Mouse (Mus musculus): ENCODE data around the gene Rpl26. TPM values are rescaled to one million over a fixed set of nuclear protein-coding genes. Genes with fewer than 3 reads are reported as not detected.

Rpl26 gene
- total RNA-seq, 2 experiments from 2014 or later, result 5,943 to 6,111 TPM

DNA sequence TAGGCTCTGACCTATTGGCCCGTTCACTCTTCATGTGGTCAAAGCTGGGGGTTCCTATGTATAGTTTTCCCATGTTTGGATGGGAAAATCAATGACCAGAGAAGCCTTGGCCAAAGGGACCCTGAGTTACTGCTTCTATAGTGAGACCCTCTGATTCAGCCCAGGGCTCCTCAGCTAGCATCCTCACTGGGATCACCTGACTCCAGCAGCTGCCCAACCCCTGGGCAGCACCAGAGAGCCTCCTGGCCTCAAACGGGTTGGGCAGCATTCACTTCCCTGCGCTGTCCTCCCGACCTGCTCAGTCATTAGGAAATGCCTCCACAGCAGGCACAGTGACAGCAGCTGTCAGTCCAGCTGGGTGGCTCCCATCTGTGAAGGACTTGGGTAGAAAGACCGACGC lies 13.1 kb upstream of the Rpl26 start, which contains the start of gene Rnf222:
Gene Rnf222, plus strand, starts transcription at position 301 of the 400 bp plus-strand sequence.
- ATAC-seq (replicated peaks; ENCODE audit: low FRiP score, low TSS enrichment, poor library complexity, severe bottlenecking), result no peak

DNA sequence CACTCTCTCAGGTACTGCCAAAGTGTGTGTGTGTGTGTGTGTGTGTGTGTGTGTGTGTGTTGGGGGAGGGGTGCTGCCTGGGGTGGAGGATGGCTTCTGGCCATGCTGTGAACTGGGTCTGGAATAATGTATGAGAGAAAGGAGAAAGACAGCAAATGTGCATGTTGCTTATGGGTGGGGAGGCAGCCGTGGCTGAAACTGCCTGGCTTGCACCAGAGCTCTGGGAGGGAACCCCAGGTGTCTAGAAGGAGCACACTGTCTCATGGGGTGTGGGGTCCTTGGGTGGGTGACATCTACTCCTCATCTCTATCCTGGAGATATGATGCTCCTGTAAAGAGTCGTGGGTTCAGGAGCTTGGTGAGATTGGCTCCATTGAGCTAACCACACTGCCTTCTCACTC lies 12.7 kb upstream of the Rpl26 start:
- no peak for ATAC-seq (replicated peaks; ENCODE audit: low FRiP score, low TSS enrichment, poor library complexity, severe bottlenecking)

DNA sequence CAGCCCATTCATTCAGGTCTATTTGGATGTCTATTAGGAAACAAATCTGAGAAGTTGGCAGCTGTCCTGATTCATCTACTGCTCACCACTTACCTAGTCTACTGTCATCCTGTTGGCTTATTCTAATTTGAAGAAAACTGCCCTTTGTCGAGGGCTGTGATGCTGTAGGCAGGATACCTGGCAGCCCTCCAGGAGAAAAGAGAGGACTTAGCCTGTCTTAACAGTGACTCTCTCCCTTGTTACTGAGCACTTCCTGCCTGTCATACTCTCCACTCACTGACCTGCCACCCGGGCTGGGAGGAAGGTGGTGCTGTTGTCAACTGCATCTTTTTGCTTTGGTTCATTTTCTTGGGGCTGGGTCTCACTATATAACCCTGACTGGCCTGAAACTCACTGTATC lies 10.8 kb upstream of the Rpl26 start:
- no peak for ATAC-seq (replicated peaks; ENCODE audit: low FRiP score, low TSS enrichment, poor library complexity, severe bottlenecking)

DNA sequence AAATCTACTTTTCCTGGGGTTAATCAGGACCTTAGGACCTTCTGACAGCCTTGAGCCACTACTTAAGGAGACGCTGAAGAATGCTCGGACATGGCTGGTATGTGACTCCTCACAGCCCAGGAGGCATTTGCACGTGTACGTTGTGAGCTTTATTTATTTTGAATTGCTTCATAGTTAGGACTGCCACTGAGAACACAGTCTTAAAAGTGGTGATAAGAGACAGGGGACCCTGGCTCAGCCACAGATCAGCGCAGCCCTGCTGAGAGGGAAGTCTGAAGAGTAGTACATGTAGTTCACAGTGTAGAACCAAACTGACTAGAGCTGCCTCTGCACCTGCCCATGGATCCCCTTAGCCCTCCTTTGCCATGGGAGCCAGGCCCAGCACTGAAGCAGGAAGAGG lies 9.6 kb upstream of the Rpl26 start:
- 0 out of 2 replicates have a peak, but pooled peaks have one; percentile 35 for ATAC-seq (replicated peaks; ENCODE audit: low FRiP score, low TSS enrichment, poor library complexity, severe bottlenecking)

DNA sequence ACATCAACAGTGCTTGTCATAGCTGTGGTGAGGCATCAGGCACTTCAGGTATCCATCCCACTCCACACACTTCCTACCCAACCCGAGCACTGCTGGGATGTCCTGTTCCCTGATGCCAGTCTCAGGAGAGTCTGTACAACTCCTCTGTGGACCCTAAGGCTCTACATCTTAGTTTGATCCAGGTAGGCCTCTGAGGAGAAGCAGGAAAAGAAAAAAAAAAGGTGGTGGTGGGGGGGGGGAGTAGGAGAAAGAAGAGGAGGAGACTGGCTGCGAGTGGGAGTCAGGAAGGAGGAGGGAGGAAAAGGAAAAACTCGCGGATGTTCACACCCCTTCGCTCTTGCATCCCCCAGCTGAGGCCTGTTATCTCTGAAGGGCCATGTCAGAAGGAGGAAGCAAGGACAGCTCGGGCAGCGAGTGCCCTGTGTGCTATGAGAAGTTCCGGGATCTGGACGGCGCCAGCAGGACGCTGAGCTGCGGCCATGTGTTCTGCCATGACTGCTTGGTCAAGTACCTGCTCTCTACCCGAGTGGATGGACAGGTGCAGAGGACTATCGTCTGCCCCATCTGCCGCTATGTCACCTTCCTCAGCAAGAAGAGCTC lies 9.1 kb upstream of the Rpl26 start:
- ATAC-seq (replicated peaks; ENCODE audit: low FRiP score, low TSS enrichment, poor library complexity, severe bottlenecking), result no peak

DNA sequence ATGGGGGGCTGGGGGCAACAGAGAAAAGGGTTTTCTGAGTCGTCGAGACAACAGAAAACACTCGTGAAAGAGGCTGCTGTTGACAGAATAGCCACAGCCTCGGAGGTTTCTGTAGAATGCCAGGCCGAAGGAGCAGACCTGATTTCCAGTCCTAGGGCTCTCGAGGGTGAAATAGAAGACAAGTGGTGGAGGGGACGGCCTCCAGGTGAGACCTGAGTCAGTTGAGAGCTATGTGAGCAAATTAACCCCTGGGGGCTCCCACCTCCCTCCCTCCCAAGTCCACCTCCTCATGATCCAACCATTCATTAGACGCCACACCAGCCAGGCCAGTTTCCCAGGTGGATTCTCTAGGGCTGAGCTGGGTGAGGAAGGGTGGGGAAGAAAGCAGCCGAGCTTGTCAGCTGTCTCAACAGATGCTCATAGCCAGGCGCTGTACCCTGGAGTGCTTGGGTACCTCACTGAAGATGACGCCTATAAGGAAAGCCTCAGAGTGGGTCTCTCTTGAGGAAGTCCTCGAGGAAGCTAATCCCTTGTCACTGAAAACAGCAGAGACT lies 7.4 kb upstream of the Rpl26 start:
- ATAC-seq (replicated peaks; ENCODE audit: low FRiP score, low TSS enrichment, poor library complexity, severe bottlenecking), result no peak

DNA sequence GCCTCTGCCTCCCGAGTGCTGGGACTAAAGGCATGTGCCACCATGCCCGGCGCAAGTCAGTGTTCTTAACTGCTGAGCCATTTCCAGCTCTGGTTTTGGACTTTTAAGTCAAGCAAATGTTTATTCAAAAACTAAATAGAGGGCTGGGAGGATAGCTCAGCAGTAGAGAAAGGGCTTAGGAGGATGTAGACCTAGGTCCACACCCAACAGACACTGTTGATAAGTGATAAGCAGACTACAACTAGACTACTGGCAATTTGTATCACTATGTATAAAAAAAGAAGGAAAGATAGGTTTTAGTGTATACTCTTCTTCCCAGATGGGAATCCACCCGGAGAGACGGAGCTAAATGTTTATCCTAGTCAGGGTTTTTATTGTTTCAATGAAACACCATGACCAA lies 5.1 kb upstream of the Rpl26 start:
- peak; percentile 53; the same call in 1 of the 2 replicates for ATAC-seq (replicated peaks; ENCODE audit: low FRiP score, low TSS enrichment, poor library complexity, severe bottlenecking)

DNA sequence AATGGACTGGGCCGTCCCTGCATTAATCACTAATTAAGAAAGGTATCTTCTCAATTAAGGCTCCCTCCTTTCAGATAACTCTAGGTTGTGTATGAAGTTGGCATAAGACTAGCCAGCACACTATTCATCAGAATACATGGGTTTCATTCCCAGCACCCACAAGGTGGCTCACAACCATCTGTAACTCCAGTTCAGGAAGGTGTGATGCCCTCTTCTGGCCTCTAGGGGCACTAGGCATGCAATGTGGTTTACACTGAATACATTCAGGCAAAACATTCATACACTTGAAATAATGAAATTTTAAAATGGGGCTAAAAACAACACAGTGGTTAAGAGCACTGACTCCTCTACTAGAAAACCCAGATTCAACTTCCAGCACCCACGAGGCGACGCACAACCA lies 4.3 kb upstream of the Rpl26 start:
- peak; percentile 38 for ATAC-seq (replicated peaks; ENCODE audit: low FRiP score, low TSS enrichment, poor library complexity, severe bottlenecking)

DNA sequence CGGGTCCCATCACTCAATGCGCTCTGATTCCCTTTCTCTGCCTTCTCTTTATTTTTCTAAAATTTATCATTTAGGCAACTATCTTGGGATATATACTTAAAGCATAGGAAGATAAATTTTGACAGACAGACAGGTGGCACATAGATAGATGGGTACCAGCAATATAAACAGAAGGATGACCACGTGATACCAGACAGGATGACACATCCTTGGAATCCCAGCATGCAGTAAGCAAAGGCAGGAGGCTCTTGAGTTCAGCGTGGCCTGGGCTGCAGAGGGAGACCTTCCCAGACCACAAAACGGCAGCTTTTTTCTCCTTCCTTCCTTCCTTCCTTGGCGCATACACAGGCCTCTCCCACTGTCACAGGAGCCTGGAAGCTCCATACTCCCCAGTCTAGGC lies 3.5 kb upstream of the Rpl26 start:
- no peak for ATAC-seq (replicated peaks; ENCODE audit: low FRiP score, low TSS enrichment, poor library complexity, severe bottlenecking)

DNA sequence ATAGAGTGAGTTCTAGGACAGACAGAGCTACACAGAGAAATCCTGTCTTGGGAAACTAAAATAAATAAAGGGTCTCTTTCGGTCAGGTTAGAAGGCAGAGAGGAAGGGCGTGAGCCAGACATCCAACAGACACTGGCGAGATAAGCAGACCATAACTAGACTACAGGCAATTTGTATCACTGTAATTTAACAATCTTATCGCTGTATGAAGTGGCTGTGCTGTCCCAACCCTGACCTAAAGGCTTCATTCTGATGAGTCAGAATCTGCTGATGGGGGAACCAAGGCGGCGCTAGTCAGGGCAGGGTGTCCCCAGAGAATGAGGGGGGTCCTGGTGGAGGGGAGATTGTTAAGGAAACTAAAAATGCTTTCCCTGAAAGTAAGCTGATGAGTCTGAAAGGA lies 2.6 kb upstream of the Rpl26 start:
- ATAC-seq (replicated peaks; ENCODE audit: low FRiP score, low TSS enrichment, poor library complexity, severe bottlenecking), result peak; percentile 48

DNA sequence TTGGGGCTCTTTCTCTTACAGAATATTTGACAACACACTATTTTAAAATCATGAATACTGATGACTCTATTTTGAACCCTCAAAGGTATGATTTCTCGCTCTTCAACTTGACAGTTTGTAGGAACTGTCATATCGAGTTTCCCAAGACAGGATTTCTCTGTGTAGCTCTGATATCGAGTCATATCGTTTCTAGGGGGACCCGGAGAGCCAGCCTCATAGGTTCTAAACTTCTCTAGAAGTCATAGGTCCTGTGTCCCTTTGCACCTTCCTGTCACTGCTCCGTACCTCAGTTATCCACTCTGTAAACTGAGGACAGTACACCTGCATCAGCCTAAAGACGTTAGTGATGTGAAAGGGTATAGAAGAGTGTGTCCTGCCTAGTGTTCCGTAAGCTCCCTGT lies 1.6 kb upstream of the Rpl26 start:
- no peak for ATAC-seq (replicated peaks; ENCODE audit: low FRiP score, low TSS enrichment, poor library complexity, severe bottlenecking)

DNA sequence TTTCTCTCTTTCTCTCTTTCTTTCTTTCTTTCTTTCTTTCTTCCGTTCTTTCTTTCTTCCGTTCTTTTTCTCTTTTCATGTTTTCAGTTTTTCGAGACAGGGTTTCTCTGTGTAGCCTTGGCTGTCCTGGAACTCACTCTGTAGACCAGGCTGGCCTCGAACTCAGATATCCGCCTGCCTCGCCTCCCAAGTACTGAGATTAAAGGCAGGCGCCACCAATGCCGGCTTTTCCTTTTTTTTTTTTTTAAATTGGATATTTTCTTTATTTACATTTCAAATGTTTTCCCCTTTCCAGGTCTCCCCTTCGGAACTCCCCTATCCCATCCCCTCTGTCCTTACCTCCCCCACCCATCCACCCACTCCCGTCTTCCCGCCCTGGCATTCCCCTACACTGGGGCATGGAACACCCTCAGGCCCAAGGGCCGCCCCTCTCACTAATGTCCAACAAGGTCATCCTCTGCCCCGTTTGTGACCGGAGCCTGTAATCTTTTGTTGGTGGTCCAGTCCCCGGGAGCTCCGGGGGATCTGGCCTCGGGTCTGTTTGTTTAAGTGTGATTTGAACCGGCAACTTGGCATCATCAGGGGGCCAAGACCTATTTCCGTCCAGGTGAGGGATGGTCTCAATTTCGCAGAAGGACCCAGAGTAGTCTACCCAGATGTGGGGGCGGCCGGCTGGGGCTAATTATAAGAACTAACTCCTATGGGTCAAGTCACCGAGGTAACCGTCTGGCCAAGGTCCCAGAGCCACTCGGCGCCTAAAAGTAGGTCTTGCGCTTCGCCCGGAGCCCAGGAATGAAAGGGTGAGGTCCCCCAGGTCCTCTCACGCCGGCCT lies 648 bp upstream of the Rpl26 start:
- ATAC-seq (replicated peaks; ENCODE audit: low FRiP score, low TSS enrichment, poor library complexity, severe bottlenecking), result no peak

DNA sequence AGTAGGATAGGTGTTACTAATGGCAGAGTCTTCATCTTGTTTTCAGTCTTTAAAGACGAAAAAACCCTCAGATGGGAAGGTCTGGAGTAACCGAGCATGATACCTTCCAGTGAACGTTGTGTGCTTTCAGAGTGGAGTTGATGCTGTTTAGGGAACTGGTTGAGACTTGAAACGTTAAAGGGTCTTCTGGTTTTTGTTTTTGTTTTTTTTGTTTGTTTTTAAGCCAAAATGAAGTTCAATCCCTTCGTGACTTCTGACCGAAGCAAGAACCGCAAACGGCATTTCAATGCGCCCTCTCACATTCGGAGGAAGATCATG lies 623 bp downstream of the Rpl26 start:
- no peak for ATAC-seq (replicated peaks; ENCODE audit: low FRiP score, low TSS enrichment, poor library complexity, severe bottlenecking)

DNA sequence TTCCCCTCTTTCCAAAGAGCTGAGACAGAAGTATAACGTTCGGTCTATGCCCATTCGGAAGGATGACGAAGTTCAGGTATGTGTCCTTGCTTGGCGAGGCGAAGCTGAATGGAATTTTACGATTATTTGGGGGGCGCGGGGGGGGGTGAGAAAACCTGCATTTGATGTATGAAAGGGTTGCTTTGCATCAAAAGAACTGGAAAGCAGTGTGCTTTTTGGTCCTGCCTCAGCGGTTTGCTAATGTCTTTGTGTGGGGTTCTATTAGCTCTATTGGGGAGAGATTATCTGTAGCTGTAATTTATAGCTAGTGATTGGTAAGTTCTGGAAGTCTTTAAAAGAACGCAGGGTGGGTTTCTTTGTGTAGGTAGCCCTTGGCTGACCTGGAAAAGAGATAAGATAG lies 984 bp downstream of the Rpl26 start:
- no peak for ATAC-seq (replicated peaks; ENCODE audit: low FRiP score, low TSS enrichment, poor library complexity, severe bottlenecking)

DNA sequence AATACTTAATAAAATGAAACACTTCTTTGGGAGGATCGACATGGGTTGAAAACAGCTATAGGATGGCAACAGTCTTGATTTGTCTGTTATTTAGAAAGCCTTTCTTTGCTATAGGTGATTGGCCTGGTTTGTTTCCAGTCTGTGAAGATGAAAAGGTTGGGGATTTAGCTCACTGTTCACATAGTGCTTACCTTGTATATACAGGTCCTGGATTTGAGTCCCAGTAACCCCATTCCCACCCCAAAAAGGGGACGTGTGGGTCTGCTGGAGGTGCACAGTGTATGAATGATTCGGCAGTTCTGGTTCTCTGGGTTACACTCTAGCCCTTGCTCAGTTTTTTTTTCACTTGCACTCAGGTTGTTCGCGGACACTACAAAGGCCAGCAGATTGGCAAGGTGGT lies 1.4 kb downstream of the Rpl26 start:
- no peak for ATAC-seq (replicated peaks; ENCODE audit: low FRiP score, low TSS enrichment, poor library complexity, severe bottlenecking)

DNA sequence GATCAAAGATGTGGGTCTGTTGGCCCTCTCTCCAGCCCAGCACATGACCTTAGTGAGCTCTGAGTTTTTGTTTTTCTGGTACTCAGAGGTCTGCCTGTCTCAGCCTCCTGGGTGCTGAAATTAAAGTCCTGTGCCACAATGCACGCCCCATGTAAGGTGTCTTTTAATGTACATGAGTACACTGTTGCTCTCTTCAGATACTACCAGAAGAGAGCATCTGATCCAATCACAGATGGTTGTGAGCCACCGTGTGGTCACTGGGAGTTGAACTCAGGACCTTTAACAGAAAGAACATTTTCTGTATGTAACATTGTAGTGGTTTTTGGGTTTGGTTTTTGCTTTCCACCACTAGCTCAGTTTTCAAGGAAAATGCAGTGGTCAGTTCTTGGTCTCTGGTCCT lies 2.4 kb downstream of the Rpl26 start:
- no peak for ATAC-seq (replicated peaks; ENCODE audit: low FRiP score, low TSS enrichment, poor library complexity, severe bottlenecking)

DNA sequence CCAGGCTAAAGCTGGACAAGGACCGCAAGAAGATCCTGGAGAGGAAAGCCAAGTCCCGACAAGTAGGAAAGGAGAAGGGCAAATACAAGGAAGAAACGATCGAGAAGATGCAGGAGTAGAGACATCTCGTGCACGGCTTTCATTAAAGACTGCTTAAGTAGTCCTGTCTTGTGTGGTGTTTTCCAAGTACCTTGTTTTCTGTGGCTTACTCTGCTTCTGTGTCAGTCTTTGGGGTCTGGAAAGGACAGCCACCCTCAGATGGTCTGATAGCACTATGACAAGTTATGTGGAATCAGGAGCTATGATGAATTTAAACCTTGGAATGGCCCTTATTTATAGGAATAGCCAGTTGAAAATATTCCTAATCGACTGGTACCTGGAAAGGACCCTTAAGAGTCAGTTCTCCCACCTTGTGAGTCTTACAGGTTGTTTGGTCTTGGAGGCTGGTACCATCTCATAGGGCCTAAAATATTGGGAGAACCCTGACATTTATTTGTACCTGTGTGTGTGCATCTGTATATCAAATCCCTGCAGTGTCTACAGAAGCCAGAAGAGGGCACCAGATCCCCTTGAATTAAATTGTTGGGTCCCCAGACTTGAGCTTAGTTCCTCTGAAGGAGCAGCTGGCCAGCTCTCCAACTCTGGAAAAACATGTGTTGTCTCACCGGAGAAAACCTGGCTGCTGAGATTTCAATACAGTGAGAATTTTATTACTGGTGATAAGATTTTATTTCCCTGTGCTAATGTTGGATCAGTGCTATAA lies 3.2 kb downstream of the Rpl26 start:
- ATAC-seq (replicated peaks; ENCODE audit: low FRiP score, low TSS enrichment, poor library complexity, severe bottlenecking), result 0 out of 2 replicates have a peak, but pooled peaks have one; percentile 21

DNA sequence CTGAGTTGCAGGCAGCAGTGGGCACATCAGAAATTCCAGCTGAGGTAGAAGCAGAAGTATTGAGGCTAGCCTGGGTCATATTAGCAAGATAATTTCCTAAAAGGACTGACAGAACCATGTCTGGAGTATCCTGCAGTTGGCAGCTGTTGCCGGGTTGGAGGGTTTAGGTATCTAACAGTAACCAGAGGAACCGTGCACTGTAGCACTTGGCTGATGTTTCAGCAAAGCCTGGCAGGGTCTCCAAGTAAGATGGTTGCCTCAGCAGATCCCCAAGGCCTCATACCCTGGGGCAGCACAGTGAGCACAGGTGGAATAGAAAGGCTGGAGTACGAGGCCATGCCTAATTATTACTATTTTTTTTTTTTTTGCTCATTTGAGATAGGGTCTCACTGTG lies 3.8 kb downstream of the Rpl26 start:
- no peak for ATAC-seq (replicated peaks; ENCODE audit: low FRiP score, low TSS enrichment, poor library complexity, severe bottlenecking)

DNA sequence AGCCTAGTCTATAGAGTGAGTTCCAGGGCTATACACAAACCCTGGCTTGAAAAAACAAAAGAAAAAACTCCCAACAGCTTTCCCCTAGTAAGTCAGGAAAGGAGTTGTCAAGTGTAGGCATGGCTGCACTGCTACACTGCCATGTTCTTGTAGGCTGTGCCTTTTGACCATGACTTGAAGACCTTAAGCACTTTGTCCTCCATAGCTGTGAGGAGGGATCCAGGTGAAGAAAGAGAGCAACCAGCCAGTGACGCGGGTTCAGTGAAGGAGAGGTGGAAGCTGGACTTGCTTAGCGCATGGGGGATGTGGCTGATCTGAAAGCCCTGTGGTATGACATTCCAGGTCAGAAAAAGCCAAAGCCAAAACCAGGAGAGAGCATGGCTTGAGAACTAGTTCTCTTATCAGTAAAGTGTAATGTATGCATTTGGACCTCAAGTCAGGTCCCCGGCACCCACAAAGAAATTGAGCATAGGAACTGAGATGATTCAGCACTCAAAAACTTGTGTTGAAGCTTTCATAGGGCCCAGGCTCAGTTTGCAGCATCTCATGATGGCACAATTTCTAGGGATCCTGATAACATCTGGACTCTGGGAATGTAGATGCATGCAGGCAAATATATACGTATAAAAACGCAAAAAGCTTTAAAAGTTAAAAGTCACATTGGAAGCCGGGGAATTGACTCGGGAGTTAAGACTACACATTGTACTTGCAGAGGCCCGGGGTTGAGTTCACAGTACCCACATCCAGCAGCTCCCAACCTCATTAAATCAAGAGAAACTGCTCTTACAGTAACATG lies 4.5 kb downstream of the Rpl26 start:
- ATAC-seq (replicated peaks; ENCODE audit: low FRiP score, low TSS enrichment, poor library complexity, severe bottlenecking), result no peak

DNA sequence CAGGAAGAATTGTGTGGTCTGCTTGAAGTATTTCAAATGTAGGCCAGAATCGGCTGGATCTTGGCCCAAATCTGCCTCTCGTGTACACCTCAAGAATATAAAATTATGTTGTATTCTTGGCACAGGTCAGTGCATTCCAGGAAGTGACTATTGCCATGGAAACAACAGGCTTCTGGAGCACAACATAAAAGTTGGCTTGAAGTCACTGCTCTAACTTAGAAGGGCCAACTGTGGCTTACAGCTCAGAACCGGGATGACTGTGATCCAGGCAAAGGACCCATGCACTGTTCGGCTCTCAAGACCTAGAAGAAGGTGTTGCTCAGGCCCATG lies 5.0 kb downstream of the Rpl26 start:
- no peak for ATAC-seq (replicated peaks; ENCODE audit: low FRiP score, low TSS enrichment, poor library complexity, severe bottlenecking)
